Mouse (Mus musculus) kidney, adult 2 months (tissue): ENCODE measurements around the gene Folr2.

ENCODE experiments used
- CTCF ChIP-seq: fragments of 200-500 bp; conservative IDR thresholded peaks from 2 replicates; pipeline ENCODE4 v1.5.1; 2011; ENCODE audit warnings: low read depth, mild to moderate bottlenecking, control low read depth, low read length, moderate library complexity, mixed read lengths; ENCODE audit not compliant: insufficient read depth, insufficient read length
- POLR2A ChIP-seq: fragments of 200-500 bp; IDR thresholded peaks from one replicate; pipeline ENCODE4 v1.6.1; 2011; ENCODE audit warnings: low read depth, low read length, control low read depth

GRCm38 (mm10) chr7:101832372-101832771, 24.6 kb downstream of the Folr2 start:
- TF ChIP-seq CTCF (no peak), POLR2A (no peak)
